Mouse (Mus musculus): ENCODE data around the gene 9330161L09Rik.
A peak's percentile ranks its signal among the peaks of the same experiment; 100 is the strongest.

Gene 9330161L09Rik

DNA sequence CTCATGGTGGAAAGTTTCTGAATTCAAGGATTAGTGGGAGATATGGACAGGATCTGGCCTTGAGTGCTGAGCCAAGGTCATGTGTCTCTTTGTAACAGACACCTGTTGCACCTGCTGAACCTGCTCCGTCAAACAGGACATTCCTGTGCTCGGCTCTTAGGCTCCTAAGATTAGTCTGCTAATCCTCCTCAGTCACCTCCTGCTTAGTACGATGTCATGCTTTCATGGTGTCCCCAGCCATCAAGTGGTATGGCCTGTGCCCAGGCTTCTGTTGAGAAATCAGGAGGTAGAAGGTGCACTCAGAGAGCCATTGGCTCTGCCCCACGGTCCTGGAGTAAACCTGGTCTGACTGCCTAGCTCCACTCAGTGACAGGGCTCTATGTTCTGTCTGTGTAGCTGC, 36.8 kb downstream of the 9330161L09Rik start:
- no peaks in the 10 kb centered on the region for H3K36me3 ChIP-seq (ENCODE audit: control insufficient read depth, insufficient read depth, low read length, poor library complexity, severe bottlenecking)
- H3K27me3 ChIP-seq (ENCODE audit: control insufficient read depth, insufficient read depth, low read length, poor library complexity, severe bottlenecking): no peaks in the 10 kb centered on the region
- DNase-seq (ENCODE audit: low read depth, low spot score): no peak

DNA sequence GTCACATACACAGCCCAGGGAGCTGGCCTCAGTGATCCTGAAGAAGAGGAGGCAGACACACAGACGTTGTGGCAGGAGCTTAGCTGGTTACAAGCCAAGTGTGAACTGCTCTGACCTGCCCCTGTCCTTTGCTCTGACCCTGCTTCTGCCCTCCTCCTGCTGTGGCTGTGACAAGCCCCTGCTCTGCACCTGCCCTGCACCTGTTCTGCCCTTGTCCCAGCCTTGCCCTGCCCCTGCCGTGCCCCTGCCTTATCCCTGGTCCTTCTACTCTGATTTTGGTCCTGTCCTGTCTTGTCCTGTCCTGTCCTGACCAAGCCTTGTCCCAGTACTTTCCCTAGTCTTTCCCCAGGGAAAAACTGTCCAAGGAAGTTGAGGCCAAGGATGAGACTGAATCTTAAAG, 38.8 kb downstream of the 9330161L09Rik start:
- H3K36me3 ChIP-seq (ENCODE audit: control insufficient read depth, insufficient read depth, low read length, poor library complexity, severe bottlenecking): no peaks in the 10 kb centered on the region
- no peaks in the 10 kb centered on the region for H3K27me3 ChIP-seq (ENCODE audit: control insufficient read depth, insufficient read depth, low read length, poor library complexity, severe bottlenecking)
- no peak for DNase-seq (ENCODE audit: low read depth, low spot score)

DNA sequence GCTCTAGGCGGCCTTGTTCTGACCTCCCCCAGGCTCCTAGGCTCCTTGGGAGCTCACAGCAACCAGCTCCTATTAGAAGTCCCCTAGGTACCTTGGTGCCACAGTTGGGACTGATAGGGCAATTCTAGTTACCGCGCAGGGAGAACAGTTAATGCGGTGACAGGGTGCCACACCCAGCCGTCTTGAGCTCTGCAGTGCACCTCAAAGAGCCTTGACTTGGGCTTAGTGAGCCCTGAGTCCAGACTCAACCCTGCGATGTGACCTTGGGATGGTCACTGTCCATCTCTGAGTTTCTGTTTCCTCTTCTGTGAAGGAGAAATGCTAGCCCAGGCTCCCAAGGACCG, 39.3 kb downstream of the 9330161L09Rik start:
- no peaks in the 10 kb centered on the region for H3K36me3 ChIP-seq (ENCODE audit: control insufficient read depth, insufficient read depth, low read length, poor library complexity, severe bottlenecking)
- no peak for DNase-seq (ENCODE audit: low read depth, low spot score)
- H3K27me3 ChIP-seq (ENCODE audit: control insufficient read depth, insufficient read depth, low read length, poor library complexity, severe bottlenecking): no peaks in the 10 kb centered on the region

- peak; percentile 72 for DNase-seq (ENCODE audit: low read depth, low spot score)
- H3K27me3 ChIP-seq (ENCODE audit: control insufficient read depth, insufficient read depth, low read length, poor library complexity, severe bottlenecking): no peaks in the 10 kb centered on the region
These were observed 39.8 kb downstream of the 9330161L09Rik start for GRCm38 (mm10) chr12:103367620-103368325.

DNA sequence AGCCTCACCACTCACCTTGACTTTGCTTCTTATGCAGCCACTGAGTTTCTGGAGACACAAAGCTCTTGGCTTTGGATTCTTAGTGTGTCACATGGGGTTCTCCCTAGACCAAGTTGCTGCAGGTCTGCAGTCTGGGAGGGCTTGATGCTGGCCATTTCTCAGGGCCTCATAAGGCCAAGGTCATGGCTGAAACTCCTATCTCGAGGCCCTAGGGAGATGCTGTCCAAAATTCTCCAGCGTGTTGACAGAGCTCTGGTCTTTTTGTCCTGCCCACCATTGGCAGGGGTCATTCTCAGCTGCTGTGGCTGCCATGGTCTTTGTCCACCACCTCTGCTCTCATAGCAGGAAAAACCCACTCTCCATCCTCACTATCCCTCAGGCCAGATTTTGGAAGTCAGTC, 40.4 kb downstream of the 9330161L09Rik start:
- DNase-seq (ENCODE audit: low read depth, low spot score): no peak
- Histone ChIP-seq H3K27me3 (ENCODE audit: control insufficient read depth, insufficient read depth, low read length, poor library complexity, severe bottlenecking) (no peaks in the 10 kb centered on the region), H3K36me3 (ENCODE audit: control insufficient read depth, insufficient read depth, low read length, poor library complexity, severe bottlenecking) (no peaks in the 10 kb centered on the region)

More at GRCm38 (mm10) chr12:103367620-103368325, 39.8 kb downstream of the 9330161L09Rik start:
- no peaks in the 10 kb centered on the region for H3K36me3 ChIP-seq (ENCODE audit: control insufficient read depth, insufficient read depth, low read length, poor library complexity, severe bottlenecking)

GRCm38 (mm10) chr12:103362336-103362735, 45.3 kb downstream of the 9330161L09Rik start:
- DNase-seq (ENCODE audit: low read depth, low spot score): no peak

GRCm38 (mm10) chr12:103361539-103362307, 45.9 kb downstream of the 9330161L09Rik start:
- no peaks in the 10 kb centered on the region for H3K36me3 ChIP-seq (ENCODE audit: control insufficient read depth, insufficient read depth, low read length, poor library complexity, severe bottlenecking)
- DNase-seq (ENCODE audit: low read depth, low spot score): no peak
- no peaks in the 10 kb centered on the region for H3K27me3 ChIP-seq (ENCODE audit: control insufficient read depth, insufficient read depth, low read length, poor library complexity, severe bottlenecking)

More at GRCm38 (mm10) chr12:103362336-103362735, 45.3 kb downstream of the 9330161L09Rik start:
- no peaks in the 10 kb centered on the region for H3K36me3 ChIP-seq (ENCODE audit: control insufficient read depth, insufficient read depth, low read length, poor library complexity, severe bottlenecking)
- no peaks in the 10 kb centered on the region for H3K27me3 ChIP-seq (ENCODE audit: control insufficient read depth, insufficient read depth, low read length, poor library complexity, severe bottlenecking)

- Histone ChIP-seq H3K36me3 (ENCODE audit: control insufficient read depth, insufficient read depth, low read length, poor library complexity, severe bottlenecking) (no peaks in the 10 kb centered on the region), H3K27me3 (ENCODE audit: control insufficient read depth, insufficient read depth, low read length, poor library complexity, severe bottlenecking) (no peaks in the 10 kb centered on the region)
- DNase-seq (ENCODE audit: low read depth, low spot score): no peak
These were observed 46.8 kb downstream of the 9330161L09Rik start for GRCm38 (mm10) chr12:103360812-103361211.

DNA sequence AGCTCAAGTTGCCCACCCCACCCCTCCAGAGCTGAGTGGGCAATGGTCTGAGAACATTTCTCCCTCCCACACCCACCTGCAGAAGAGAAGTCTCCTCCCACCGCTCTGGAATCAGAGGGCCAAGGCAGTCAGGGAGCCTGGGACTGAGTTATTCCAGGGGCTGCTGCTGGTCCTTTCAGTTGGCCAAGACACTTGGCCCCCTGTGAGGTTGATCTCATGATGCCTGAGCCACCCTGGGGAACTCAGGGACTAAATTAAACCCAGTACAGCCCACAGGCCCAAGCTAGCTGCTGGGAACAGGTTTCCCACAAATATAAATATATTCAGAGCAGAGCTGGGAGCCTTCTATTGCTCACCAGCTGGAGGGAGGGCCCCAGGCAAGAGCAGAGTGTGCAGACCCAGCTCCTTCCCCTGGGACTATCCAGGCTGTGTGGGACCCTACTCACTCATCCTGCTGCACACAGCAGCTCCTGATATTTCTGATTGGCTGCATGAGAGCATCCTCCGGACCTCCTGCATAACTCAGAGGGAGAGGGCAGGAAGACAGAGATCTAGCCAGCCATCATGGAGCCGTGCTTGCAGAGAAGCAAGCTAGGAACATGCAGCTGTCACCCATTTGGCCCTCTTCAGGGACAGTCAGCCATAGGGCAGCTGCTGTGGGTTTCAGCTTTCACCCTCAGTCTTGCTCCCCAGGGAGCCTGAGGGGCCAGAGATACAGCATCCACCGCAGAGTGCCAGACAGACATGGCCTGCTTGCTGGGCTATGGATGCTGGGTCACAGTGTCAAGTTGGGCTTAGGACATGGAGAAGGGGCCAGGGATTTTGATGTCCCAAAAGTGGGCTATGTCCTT, 48.4 kb downstream of the 9330161L09Rik start:
- DNase-seq (ENCODE audit: low read depth, low spot score): no peak
- Histone ChIP-seq H3K27me3 (ENCODE audit: control insufficient read depth, insufficient read depth, low read length, poor library complexity, severe bottlenecking) (no peaks in the 10 kb centered on the region), H3K36me3 (ENCODE audit: control insufficient read depth, insufficient read depth, low read length, poor library complexity, severe bottlenecking) (no peaks in the 10 kb centered on the region)

DNA sequence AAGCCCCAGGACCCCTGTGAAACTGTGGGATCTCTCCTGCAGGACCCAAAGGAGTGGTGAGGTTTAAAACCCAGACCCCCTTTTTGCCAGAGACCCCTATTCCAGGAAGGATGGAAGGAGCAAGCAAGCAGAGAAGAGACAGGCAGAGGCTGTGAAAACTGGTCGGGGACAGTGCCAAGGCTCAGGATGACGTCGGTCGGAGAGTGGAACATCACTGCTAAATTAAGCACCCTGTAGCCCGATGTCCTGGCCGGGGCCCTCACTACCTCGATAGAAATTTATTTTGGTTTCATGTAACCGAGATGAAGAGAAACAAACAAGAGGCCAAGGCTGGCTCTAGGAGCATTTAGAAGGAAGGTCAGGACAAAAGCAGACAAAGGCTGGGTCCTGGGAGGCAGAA, 49.4 kb downstream of the 9330161L09Rik start:
- H3K36me3 ChIP-seq (ENCODE audit: control insufficient read depth, insufficient read depth, low read length, poor library complexity, severe bottlenecking): no peaks in the 10 kb centered on the region
- no peak for DNase-seq (ENCODE audit: low read depth, low spot score)

More for the DNA sequence above, 49.4 kb downstream of the 9330161L09Rik start:
- no peaks in the 10 kb centered on the region for H3K27me3 ChIP-seq (ENCODE audit: control insufficient read depth, insufficient read depth, low read length, poor library complexity, severe bottlenecking)

All from splenic B cell, adult 2 months (primary cell).